Mouse (Mus musculus) forebrain, embryonic 13.5 days (tissue): ENCODE measurements around the gene Gm10668. TPM values are rescaled to one million over a fixed set of nuclear protein-coding genes. Genes with fewer than 3 reads are reported as not detected.
"Not testable (repeated sequence)": the region's sequence is repeated elsewhere in the genome, so short reads cannot be mapped to it uniquely, and the experiment has no call there.

Experiments
- ATAC-seq: fragments of 200-750 bp; cut with Nextera tagmentation; 2 replicates; pipeline ENCODE4 v1.8.0; 2017
- H3K27ac ChIP-seq: fragments of 300-500 bp; sonication (generic); 2 replicates; pipeline ENCODE4 v1.5.1; 2015; ENCODE audit warnings: inconsistent platforms, mild to moderate bottlenecking, moderate library complexity
- H3K27me3 ChIP-seq: fragments of 300-500 bp; sonication (generic); 2 replicates; pipeline ENCODE4 v1.6.1; 2015; ENCODE audit warnings: mild to moderate bottlenecking, inconsistent platforms
- H3K36me3 ChIP-seq: fragments of 300-500 bp; sonication (generic); 2 replicates; pipeline ENCODE4 v1.6.1; 2015; ENCODE audit warnings: mild to moderate bottlenecking, inconsistent platforms; ENCODE audit not compliant: poor library complexity, severe bottlenecking
- H3K4me1 ChIP-seq: fragments of 300-500 bp; sonication (generic); 2 replicates; pipeline ENCODE4 v1.6.1; 2015; ENCODE audit warnings: inconsistent platforms
- H3K4me2 ChIP-seq: fragments of 300-500 bp; sonication (generic); 2 replicates; pipeline ENCODE4 v1.6.1; 2015; ENCODE audit warnings: inconsistent platforms, mild to moderate bottlenecking, moderate library complexity
- H3K4me3 ChIP-seq: fragments of 300-500 bp; sonication (generic); 2 replicates; pipeline ENCODE4 v1.5.1; 2015; ENCODE audit warnings: mild to moderate bottlenecking, inconsistent platforms
- H3K9ac ChIP-seq: fragments of 300-500 bp; sonication (generic); 2 replicates; pipeline ENCODE4 v1.6.1; 2015; ENCODE audit warnings: mild to moderate bottlenecking, inconsistent platforms
- H3K9me3 ChIP-seq: fragments of 300-500 bp; sonication (generic); replicated peaks from 2 replicates; pipeline ENCODE4 v1.6.1; 2016; ENCODE audit warnings: inconsistent platforms
- WGBS: fragments of 180-500 bp; shearing (Covaris S2); methylation state at CpG from one replicate; pipeline ENCODE4 v1.1.7; 2015; 5-methylcytosine and 5-hydroxymethylcytosine counted together
- polyA plus RNA-seq: library from polyadenylated mRNA; unstranded; fragments of >200 nt; fragmentation: Nextera tagmentation; extraction: Ambion mirVana; gene quantifications from 2 replicates; pipeline ENCODE4 v1.2.1, GENCODE M21; 2015

Gm10668 gene
- not detected in 2 replicates for polyA plus RNA-seq

- H3K27me3 ChIP-seq, result not testable (repeated sequence)
Measured at GRCm38 (mm10) chr7:20730524-20730923, at the start of gene Gm10668. Gene Gm10668 (minus strand): TSS chr7:20730624.

GRCm38 (mm10) chr7:20770885-20771284 lies 40.5 kb upstream of the Gm10668 start, which contains the start of gene Vmn1r112:
Gene Vmn1r112 (plus strand): TSS chr7:20771185.
- not testable (repeated sequence) for H3K36me3 ChIP-seq, ATAC-seq, H3K9ac ChIP-seq, H3K27ac ChIP-seq, H3K4me2 ChIP-seq, H3K4me1 ChIP-seq, H3K27me3 ChIP-seq, H3K4me3 ChIP-seq, H3K9me3 ChIP-seq
- no CpG with 5 or more reads among the region's 3 CpGs for WGBS

More at GRCm38 (mm10) chr7:20730524-20730923, at the start of gene Gm10668:
- not testable (repeated sequence) for H3K9me3 ChIP-seq, H3K36me3 ChIP-seq, H3K4me1 ChIP-seq, ATAC-seq, H3K9ac ChIP-seq, H3K27ac ChIP-seq, H3K4me3 ChIP-seq, H3K4me2 ChIP-seq
- WGBS, result no CpG with 5 or more reads among the region's 1 CpGs

- WGBS, result no CpG with 5 or more reads among the region's 2 CpGs
Measured at GRCm38 (mm10) chr7:20703116-20703515, 27.3 kb downstream of the Gm10668 start, which contains the start of gene Vmn1r111. Gene Vmn1r111 (minus strand): TSS chr7:20703216.

More at GRCm38 (mm10) chr7:20703116-20703515, 27.3 kb downstream of the Gm10668 start, which contains the start of gene Vmn1r111:
- H3K27ac ChIP-seq, ATAC-seq, H3K4me2 ChIP-seq, H3K36me3 ChIP-seq, H3K9ac ChIP-seq, H3K9me3 ChIP-seq, H3K27me3 ChIP-seq, H3K4me1 ChIP-seq, H3K4me3 ChIP-seq: not testable (repeated sequence)

Other genes with a start within 250 kb of the Gm10668 start
- not detected in 2 replicates for gene Vmn1r103, start 220.1 kb downstream of the Gm10668 start, polyA plus RNA-seq
- gene Vmn1r104, start 196.8 kb downstream of the Gm10668 start, polyA plus RNA-seq, result not detected in 2 replicates
- not detected in 2 replicates for gene Gm5726, start 184.9 kb downstream of the Gm10668 start, polyA plus RNA-seq
- not detected in 2 replicates for gene Gm4141, start 154.4 kb downstream of the Gm10668 start, polyA plus RNA-seq
- not detected in 2 replicates for gene Gm4513, start 131.6 kb downstream of the Gm10668 start, polyA plus RNA-seq
- not detected in 2 replicates for gene Vmn1r107, start 61.7 kb downstream of the Gm10668 start, polyA plus RNA-seq
- not detected in 2 replicates for gene Vmn1r111, start 27.4 kb downstream of the Gm10668 start, polyA plus RNA-seq
- not detected in 2 replicates for gene Vmn1r112, start 40.6 kb upstream of the Gm10668 start, polyA plus RNA-seq
- not detected in 2 replicates for gene Vmn1r113, start 56.7 kb upstream of the Gm10668 start, polyA plus RNA-seq
- gene Vmn1r114, start 81.6 kb upstream of the Gm10668 start, polyA plus RNA-seq, result not detected in 2 replicates
- gene Vmn1r115, start 114.4 kb upstream of the Gm10668 start, polyA plus RNA-seq, result not detected in 2 replicates
- gene Vmn1r116, start 141.6 kb upstream of the Gm10668 start, polyA plus RNA-seq, result not detected in 2 replicates
- not detected in 2 replicates for gene Vmn1r117, start 153.5 kb upstream of the Gm10668 start, polyA plus RNA-seq
- not detected in 2 replicates for gene Vmn1r118, start 181.7 kb upstream of the Gm10668 start, polyA plus RNA-seq